Mouse (Mus musculus) ES-Bruce4 (cell line): ENCODE data around the gene Gm49027. TPM values are rescaled to one million over a fixed set of nuclear protein-coding genes. Genes with fewer than 3 reads are reported as not detected.

Source experiments
- H3K27ac ChIP-seq: 2 replicates; pipeline ENCODE4 v1.5.1; 2012; ENCODE audit warnings: low read length, inconsistent platforms; ENCODE audit not compliant: insufficient read depth
- H3K27me3 ChIP-seq: 2 replicates; pipeline ENCODE4 v1.6.1; 2012; ENCODE audit warnings: mild to moderate bottlenecking, low read length, inconsistent platforms; ENCODE audit not compliant: control insufficient read depth, poor library complexity, insufficient read depth, severe bottlenecking
- H3K36me3 ChIP-seq: 2 replicates; pipeline ENCODE4 v1.6.1; 2012; ENCODE audit warnings: inconsistent platforms, mild to moderate bottlenecking, low read length, moderate library complexity; ENCODE audit not compliant: control insufficient read depth, poor library complexity, insufficient read depth, severe bottlenecking
- H3K4me1 ChIP-seq: one replicate; pipeline ENCODE4 v1.8.1; 2011; ENCODE audit warnings: low read length; ENCODE audit not compliant: control insufficient read depth, insufficient read depth
- H3K4me3 ChIP-seq: 2 replicates; pipeline ENCODE4 v1.5.1; 2011; ENCODE audit warnings: low read depth, mild to moderate bottlenecking, low read length
- H3K9ac ChIP-seq: 2 replicates; pipeline ENCODE4 v1.6.1; 2012; ENCODE audit warnings: low read depth, mild to moderate bottlenecking, inconsistent platforms; ENCODE audit not compliant: poor library complexity, severe bottlenecking
- H3K9me3 ChIP-seq: replicated peaks from 2 replicates; pipeline ENCODE4 v1.6.1; 2012; ENCODE audit warnings: mild to moderate bottlenecking, low read length, inconsistent platforms; ENCODE audit not compliant: control insufficient read depth, poor library complexity, insufficient read depth, severe bottlenecking
- CTCF ChIP-seq: IDR thresholded peaks from one replicate; pipeline ENCODE4 v1.8.1; 2011; ENCODE audit warnings: low read depth, low read length
- EP300 ChIP-seq: IDR thresholded peaks from 2 replicates; pipeline ENCODE4 v1.6.1; 2011; ENCODE audit warnings: low read depth, low read length; ENCODE audit not compliant: insufficient read depth
- POLR2A ChIP-seq: IDR thresholded peaks from one replicate; pipeline ENCODE4 v1.8.1; 2011; ENCODE audit warnings: low read length; ENCODE audit not compliant: insufficient read depth
- polyA plus RNA-seq: library from polyadenylated mRNA; stranded (reverse); fragments of >200 nt; gene quantifications from 2 replicates; pipeline ENCODE4 v1.2.4, GENCODE M21; 2011; ENCODE audit warnings: low read depth; ENCODE audit not compliant: missing spikeins, insufficient read depth, insufficient read length

Gm49027 gene
- polyA plus RNA-seq, result 0.87 TPM in 1 of 2 replicates, not detected in the other

DNA sequence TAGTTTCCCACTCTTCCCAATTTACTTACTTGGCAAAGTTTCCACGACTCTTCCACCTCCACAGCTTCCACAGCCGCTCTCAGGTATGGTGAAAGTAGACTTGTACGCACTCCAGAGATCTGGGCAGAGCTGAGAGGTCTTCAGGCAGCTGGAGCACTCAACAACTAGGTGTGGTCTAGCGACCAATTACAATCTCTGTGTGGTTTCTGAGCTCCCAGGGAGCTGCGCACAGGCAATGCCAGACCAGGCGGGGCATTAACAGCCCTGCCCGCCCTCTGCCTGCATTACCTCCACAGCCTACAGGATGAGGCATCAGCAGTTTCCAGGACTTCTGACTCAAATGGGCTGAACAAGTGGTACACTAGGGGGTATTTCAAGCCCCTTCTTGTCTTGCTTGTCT, at the start of gene Gm49027:
TSS of gene Gm49027 (minus strand) at position 208 of the 400 bp plus-strand sequence.
- H3K4me3 ChIP-seq, result peak within 1 kb of the TSS; percentile 88
- H3K9ac ChIP-seq, result no peak within 1 kb of the TSS
- H3K27me3 ChIP-seq, result no peaks in the 10 kb centered on the region
- H3K36me3 ChIP-seq, result no peaks in the 10 kb centered on the region
- H3K4me1 ChIP-seq, result no peaks in the 10 kb centered on the region
- no peak within 1 kb of the TSS for H3K27ac ChIP-seq
- H3K9me3 ChIP-seq, result no peaks in the 10 kb centered on the region
- no peak for TF ChIP-seq EP300
- no peak for TF ChIP-seq POLR2A
- no peak for TF ChIP-seq CTCF

DNA sequence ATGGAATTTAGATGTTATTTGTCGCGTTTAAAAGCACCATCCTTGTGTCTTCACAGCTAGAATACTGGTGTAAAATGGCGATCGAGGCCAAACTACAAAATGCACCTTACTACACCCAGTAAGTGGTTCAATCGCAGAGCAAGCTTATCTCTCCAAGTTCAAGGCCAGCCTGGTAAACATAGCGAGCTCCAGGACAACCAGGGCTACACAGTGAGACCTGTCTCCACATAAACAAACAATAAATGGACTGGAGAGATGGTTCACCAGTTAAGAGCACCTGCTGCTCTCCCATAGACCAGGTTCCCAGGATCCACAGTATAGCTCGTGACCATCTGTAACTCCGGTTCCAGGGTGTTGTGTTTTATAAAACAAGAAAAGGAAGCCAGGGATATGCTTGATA, 48.1 kb upstream of the Gm49027 start:
- Histone ChIP-seq H3K4me1 (no peaks in the 10 kb centered on the region), H3K9ac (no peak overlapping the region), H3K27ac (no peak overlapping the region)

DNA sequence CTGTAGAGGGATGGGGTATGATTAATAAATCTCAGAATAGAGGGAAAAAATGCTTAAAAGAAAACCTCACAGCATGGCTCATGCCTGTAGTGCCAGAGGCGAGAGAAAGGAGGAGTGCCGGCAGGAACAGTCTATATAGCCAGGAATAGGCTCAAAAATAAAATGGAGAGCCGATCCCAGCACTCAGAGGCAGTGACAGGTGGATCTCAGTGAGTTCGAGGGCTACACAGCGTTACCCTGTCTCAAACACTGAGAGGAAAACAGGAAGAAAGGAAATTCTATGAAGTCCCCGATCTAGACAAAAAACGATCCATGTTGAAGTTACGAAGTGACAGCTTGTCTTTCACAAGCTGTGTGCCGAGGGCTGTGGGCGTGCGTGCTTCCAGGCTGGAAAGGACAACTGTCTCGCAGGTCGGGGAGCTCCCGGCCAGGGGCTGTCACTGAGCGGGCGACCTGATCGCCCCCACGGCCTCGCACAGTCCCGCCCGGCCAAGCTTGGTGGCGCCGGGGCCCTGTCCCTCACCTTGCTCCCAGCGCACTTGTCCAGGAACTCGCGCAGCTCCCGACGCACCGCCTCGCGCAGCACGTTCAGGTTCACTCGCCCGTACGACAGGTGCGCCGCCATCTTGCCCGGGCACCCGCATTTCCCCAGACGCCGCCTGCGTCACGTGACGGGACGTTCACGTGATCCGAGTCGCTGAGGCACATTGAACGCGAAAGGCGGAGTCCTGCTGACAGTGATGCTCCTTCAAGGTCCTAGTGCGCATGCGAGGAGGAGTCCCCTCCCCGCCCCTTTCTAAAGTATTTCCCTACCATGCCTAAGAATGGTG, 47.3 kb upstream of the Gm49027 start, which contains the start of gene Vps33a:
TSS of gene Vps33a (minus strand) at position 682 of the 830 bp plus-strand sequence.
- Histone ChIP-seq H3K27ac (no peak within 1 kb of the TSS), H3K36me3 (no peaks in the 10 kb centered on the region; the same call in 1 of the 2 replicates), H3K27me3 (no peaks in the 10 kb centered on the region), H3K4me3 (peak within 1 kb of the TSS; percentile 84), H3K9me3 (no peaks in the 10 kb centered on the region), H3K9ac (peak within 1 kb of the TSS; percentile 54), H3K4me1 (no peaks in the 10 kb centered on the region)
- TF ChIP-seq CTCF (no peak), POLR2A (peak; percentile 15), EP300 (peak; percentile 84)

More for the DNA sequence above, 48.1 kb upstream of the Gm49027 start:
- TF ChIP-seq POLR2A, result no peak
- TF ChIP-seq CTCF, result no peak
- TF ChIP-seq EP300, result no peak
- Histone ChIP-seq H3K9me3 (no peaks in the 10 kb centered on the region), H3K27me3 (no peaks in the 10 kb centered on the region), H3K36me3 (no peaks in the 10 kb centered on the region; the same call in 1 of the 2 replicates), H3K4me3 (no peak overlapping the region)

DNA sequence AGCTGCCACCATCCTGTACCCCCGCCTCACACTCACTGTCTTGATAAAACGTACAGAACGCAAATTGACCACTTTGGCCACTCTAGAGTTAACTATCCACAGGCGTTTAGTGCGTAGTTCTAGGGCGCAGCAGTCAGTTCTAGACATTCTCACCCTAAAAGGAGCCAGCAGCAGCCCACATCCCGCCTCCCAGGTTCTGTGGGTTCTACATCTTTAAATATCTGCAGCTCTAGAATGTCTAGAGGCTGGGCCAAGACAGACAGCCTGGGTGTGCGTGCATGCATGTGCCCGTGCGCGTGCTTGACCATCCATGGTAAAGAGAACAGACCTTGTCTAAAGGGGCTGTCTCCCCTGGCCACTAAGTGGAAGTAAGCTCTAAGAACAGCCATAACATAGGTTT, 35.8 kb upstream of the Gm49027 start:
- Histone ChIP-seq H3K9ac (no peak overlapping the region), H3K36me3 (peaks cover 5% of the 10 kb centered on the region; the same call in 1 of the 2 replicates), H3K9me3 (no peaks in the 10 kb centered on the region), H3K4me3 (no peak overlapping the region), H3K4me1 (no peaks in the 10 kb centered on the region), H3K27ac (no peak overlapping the region), H3K27me3 (no peaks in the 10 kb centered on the region)
- no peak for TF ChIP-seq EP300
- no peak for TF ChIP-seq POLR2A
- no peak for TF ChIP-seq CTCF

- H3K9ac ChIP-seq, result no peak overlapping the region
- H3K27ac ChIP-seq, result no peak overlapping the region
- no peak overlapping the region for H3K4me3 ChIP-seq
- H3K36me3 ChIP-seq, result peaks cover 2% of the 10 kb centered on the region; the same call in 1 of the 2 replicates
- TF ChIP-seq EP300 (no peak), POLR2A (no peak), CTCF (no peak)
- H3K4me1 ChIP-seq, result no peaks in the 10 kb centered on the region
- no peaks in the 10 kb centered on the region for H3K9me3 ChIP-seq
- no peaks in the 10 kb centered on the region for H3K27me3 ChIP-seq
These were observed 34.3 kb upstream of the Gm49027 start for GRCm38 (mm10) chr5:123559588-123559987.

DNA sequence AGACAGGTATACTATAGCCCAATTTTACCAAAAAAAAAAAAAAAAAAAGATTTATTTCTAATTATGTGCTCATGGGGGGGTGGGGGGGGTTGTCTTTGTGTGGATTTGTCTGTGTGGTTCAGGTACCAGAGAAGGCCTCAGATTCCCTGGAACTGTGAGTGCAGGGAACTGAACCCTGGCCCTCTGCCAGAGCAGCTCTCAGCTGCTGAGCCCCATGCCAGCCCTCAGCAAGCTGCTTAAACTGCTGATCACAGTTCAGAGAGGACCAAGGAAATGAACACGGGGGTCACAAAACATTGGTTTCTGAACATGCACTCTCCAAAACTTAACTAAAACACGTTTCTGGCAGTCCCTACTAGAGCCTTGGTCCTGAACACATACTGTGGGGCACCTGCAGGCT, 31.2 kb upstream of the Gm49027 start:
- no peaks in the 10 kb centered on the region for H3K36me3 ChIP-seq
- no peaks in the 10 kb centered on the region for H3K27me3 ChIP-seq
- no peak overlapping the region for H3K9ac ChIP-seq
- H3K4me1 ChIP-seq, result no peaks in the 10 kb centered on the region
- H3K27ac ChIP-seq, result no peak overlapping the region
- no peak for TF ChIP-seq EP300
- no peak for TF ChIP-seq CTCF
- no peak for TF ChIP-seq POLR2A
- H3K9me3 ChIP-seq, result no peaks in the 10 kb centered on the region
- H3K4me3 ChIP-seq, result no peak overlapping the region
